Mouse (Mus musculus): ENCODE data around the gene Knl1.

DNA sequence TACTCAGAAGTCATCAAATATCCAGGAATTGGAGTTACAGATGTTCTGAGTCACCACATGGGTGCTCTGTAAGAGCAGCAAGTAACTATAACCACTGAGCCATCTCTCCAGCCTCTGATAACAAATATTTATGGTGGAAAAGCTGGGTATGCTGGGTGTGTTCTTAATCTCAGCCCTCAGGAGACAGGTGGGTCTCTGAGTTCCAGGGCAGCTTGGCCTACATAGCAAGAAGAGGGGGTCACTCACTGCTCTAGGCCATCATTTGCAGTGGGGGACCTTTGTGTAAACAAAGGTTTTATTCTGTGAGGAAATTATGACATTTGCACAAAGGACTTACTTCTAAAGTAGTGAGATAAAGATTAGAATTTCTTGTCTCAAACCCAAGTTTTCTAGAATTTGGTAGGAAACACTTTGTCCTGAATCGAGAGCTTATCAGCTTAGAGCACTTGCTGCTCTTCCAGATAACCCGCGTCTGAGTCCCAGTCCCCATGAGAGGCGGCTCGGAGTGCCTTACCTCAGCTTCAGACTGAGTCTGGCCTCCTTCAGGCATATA is 89.5 kb downstream of the Knl1 start:
- no peak for TF ChIP-seq CTCF (IDR thresholded peaks at IDR 0.05; ENCODE audit: low read depth, low read length)
- TF ChIP-seq POLR2A (IDR thresholded peaks at IDR 0.05; ENCODE audit: extremely low read depth, insufficient read depth, low read length) = no peak

All from liver, adult 2 months (tissue).